Mouse (Mus musculus): ENCODE measurements at regions not wholly inside any gene's neighbourhood (a gene's known extent, or its start where the extent isn't known, plus 50 kb on each side); places are given as distances from the start of the nearest gene placed in this dataset.

- Histone ChIP-seq H3K27me3 (replicated peaks) (no peaks in the 10 kb centered on the region), H3K9ac (ENCODE audit: insufficient read depth, low read depth) (no peak overlapping the region), H3K27ac (ENCODE audit: insufficient read depth, low read depth) (no peak overlapping the region), H3K4me1 (ENCODE audit: control insufficient read depth in 1 of 2, insufficient read depth in 2 of 2) (peaks cover 0 to 7% of the 10 kb centered on the region in 2 experiments; a peak in 2 of 4 replicates), H3K9me3 (replicated peaks; ENCODE audit: low read length) (no peaks in the 10 kb centered on the region), H3K79me2 (replicated peaks; ENCODE audit: control insufficient read depth, extremely low read depth, insufficient read depth, poor library complexity, severe bottlenecking) (no peaks in the 10 kb centered on the region), H3K4me3 (replicated peaks in 1 of 3; ENCODE audit: low read depth in 2 of 3, low read length in 2 of 3, poor library complexity in 1 of 3) (no peak overlapping the region), H3K36me3 (replicated peaks in 1 of 2; ENCODE audit: control insufficient read depth in 1 of 2, insufficient read depth in 1 of 2, low read length in 1 of 2) (no peaks in the 10 kb centered on the region), H3K4me2 (ENCODE audit: insufficient read depth, low read depth, poor library complexity, severe bottlenecking) (no peak overlapping the region)
- no peak for DNase-seq (ENCODE audit: extremely low read depth)
- in situ Hi-C loops (cut with MboI; ENCODE audit: low pct_ligation_motif_present, low pct_unique_long_range_greater_than_20kb, low sequenced_read_pairs) (no loop called here), dilution Hi-C loops (cut with MboI; ENCODE audit: extremely low pct_ligation_motif_present, extremely low pct_unique_long_range_greater_than_20kb, low sequenced_read_pairs) (no loop called here)
- TF ChIP-seq RAD21 (IDR thresholded peaks at IDR 0.05; ENCODE audit: low read depth, low read length) (no peak), MAFK (IDR thresholded peaks at IDR 0.05; ENCODE audit: insufficient replicate concordance, low read length) (no peak), RCOR1 (conservative IDR thresholded peaks at IDR 0.05; ENCODE audit: low read depth, low read length) (no peak), JUN (IDR thresholded peaks at IDR 0.05; ENCODE audit: insufficient read depth, low read depth, low read length) (no peak), HCFC1 (IDR thresholded peaks at IDR 0.05; ENCODE audit: low read depth, low read length) (no peak), KAT2A (IDR thresholded peaks at IDR 0.05; ENCODE audit: insufficient replicate concordance, low read length) (no peak), GABPA (IDR thresholded peaks at IDR 0.05; ENCODE audit: insufficient replicate concordance, low read depth, low read length) (no peak), SIN3A (IDR thresholded peaks at IDR 0.05; ENCODE audit: low read length) (no peak), NRF1 (IDR thresholded peaks at IDR 0.05; ENCODE audit: low read depth, low read length) (no peak)
Measured at GRCm38 (mm10) chr15:37157386-37157785, 149.8 kb upstream of the Zfp706 start.

GRCm38 (mm10) chr15:37154934-37155333 is 147.4 kb upstream of the Zfp706 start:
- Histone ChIP-seq H3K79me2 (replicated peaks; ENCODE audit: control insufficient read depth, extremely low read depth, insufficient read depth, poor library complexity, severe bottlenecking) (no peaks in the 10 kb centered on the region), H3K4me3 (replicated peaks in 1 of 3; ENCODE audit: low read depth in 2 of 3, low read length in 2 of 3, poor library complexity in 1 of 3) (no peak overlapping the region), H3K9ac (ENCODE audit: insufficient read depth, low read depth) (no peak overlapping the region), H3K9me3 (replicated peaks; ENCODE audit: low read length) (no peaks in the 10 kb centered on the region), H3K4me1 (ENCODE audit: control insufficient read depth in 1 of 2, insufficient read depth in 2 of 2) (peaks cover 0 to 7% of the 10 kb centered on the region in 2 experiments; a peak in 2 of 4 replicates), H3K27me3 (replicated peaks) (no peaks in the 10 kb centered on the region), H3K27ac (ENCODE audit: insufficient read depth, low read depth) (no peak overlapping the region), H3K4me2 (ENCODE audit: insufficient read depth, low read depth, poor library complexity, severe bottlenecking) (no peak overlapping the region), H3K36me3 (replicated peaks in 1 of 2; ENCODE audit: control insufficient read depth in 1 of 2, insufficient read depth in 1 of 2, low read length in 1 of 2) (no peaks in the 10 kb centered on the region)
- in situ Hi-C loops (cut with MboI; ENCODE audit: low pct_ligation_motif_present, low pct_unique_long_range_greater_than_20kb, low sequenced_read_pairs) (no loop called here), dilution Hi-C loops (cut with MboI; ENCODE audit: extremely low pct_ligation_motif_present, extremely low pct_unique_long_range_greater_than_20kb, low sequenced_read_pairs) (no loop called here)
- TF ChIP-seq ZMIZ1 (IDR thresholded peaks at IDR 0.05; ENCODE audit: low read depth, low read length) (no peak), ETS1 (conservative IDR thresholded peaks at IDR 0.05; ENCODE audit: low read depth, low read length) (no peak), SMC3 (IDR thresholded peaks at IDR 0.05; ENCODE audit: low read depth, low read length) (no peak), ZKSCAN1 (IDR thresholded peaks at IDR 0.05; ENCODE audit: borderline replicate concordance, low read depth, low read length) (no peak), POLR2AphosphoS2 (IDR thresholded peaks at IDR 0.05; ENCODE audit: low read depth, low read length) (no peak), ZNF384 (IDR thresholded peaks at IDR 0.05; ENCODE audit: low read depth, low read length) (no peak), IRF4 (IDR thresholded peaks at IDR 0.05; ENCODE audit: low read depth, low read length) (no peak), BHLHE40 (IDR thresholded peaks at IDR 0.05; ENCODE audit: low read depth, low read length) (no peak), HCFC1 (IDR thresholded peaks at IDR 0.05; ENCODE audit: low read depth, low read length) (no peak), MAX (IDR thresholded peaks at IDR 0.05; ENCODE audit: low read length) (no peak), CTCF (conservative IDR thresholded peaks at IDR 0.05 in 1 of 2, IDR thresholded peaks at IDR 0.05 in 1 of 2; ENCODE audit: low read depth in 2 of 2, low read length in 2 of 2) (no peak), GABPA (IDR thresholded peaks at IDR 0.05; ENCODE audit: insufficient replicate concordance, low read depth, low read length) (no peak), JUND (conservative IDR thresholded peaks at IDR 0.05; ENCODE audit: low read depth, low read length) (no peak)
- DNase-seq (ENCODE audit: extremely low read depth): no peak
